In genomic region chr6:114656826-114657600, GRCm38 (mm10) we compare ENCODE assay signal across 8 mouse cellular contexts.
"Had no signal": no experiment of that assay in that cellular context is flagged by ENCODE, and none has a peak within 500 bp of the region (broad histone marks: within the 10 kb centered on the region; RNA-seq: fewer than 3 reads in every experiment).

No protein-coding gene starts in this region.

- ATAC-seq: midbrain, embryonic 15.5 days had no signal

- DNase-seq: kidney, adult 11 months; kidney, adult 9 months; kidney, postnatal 10 days; left cerebral cortex, postnatal 4 days; retina, postnatal 1 day; right cerebral cortex, postnatal 4 days; spleen, adult 18-20 months had no signal
